Mouse (Mus musculus) heart, postnatal 0 days (tissue): ENCODE measurements around the gene Sertad2. TPM values are rescaled to one million over a fixed set of nuclear protein-coding genes. Genes with fewer than 3 reads are reported as not detected.

Source experiments
- ATAC-seq: fragments of 200-750 bp; cut with Nextera tagmentation; 2 replicates; pipeline ENCODE4 v1.8.0; 2017; ENCODE audit warnings: low read depth, moderate number of reproducible peaks, moderate library complexity; ENCODE audit not compliant: insufficient read depth
- DNase-seq: peaks from one replicate; pipeline ENCODE4 v3.0.0-alpha.2; 2016; ENCODE audit warnings: low spot score
- H3K27ac ChIP-seq: fragments of 300-500 bp; sonication (generic); 2 replicates; pipeline ENCODE4 v1.5.1; 2014; ENCODE audit warnings: low read depth, mild to moderate bottlenecking
- H3K27me3 ChIP-seq: fragments of 300-500 bp; sonication (generic); 2 replicates; pipeline ENCODE4 v1.6.1; 2014; ENCODE audit warnings: low read length, mixed read lengths; ENCODE audit not compliant: control insufficient read depth, insufficient read depth
- H3K36me3 ChIP-seq: fragments of 300-500 bp; sonication (generic); replicated peaks from 2 replicates; pipeline ENCODE4 v1.6.1; 2014; ENCODE audit warnings: low read length, mixed read lengths; ENCODE audit not compliant: control insufficient read depth, insufficient read depth
- H3K4me1 ChIP-seq: fragments of 300-500 bp; sonication (generic); 2 replicates; pipeline ENCODE4 v1.6.1; 2014; ENCODE audit warnings: antibody characterized with exemption; ENCODE audit not compliant: control insufficient read depth, insufficient read depth
- H3K4me2 ChIP-seq: fragments of 300-500 bp; sonication (generic); 2 replicates; pipeline ENCODE4 v1.6.1; 2014; ENCODE audit warnings: low read depth, mild to moderate bottlenecking, low read length, moderate library complexity
- H3K4me3 ChIP-seq: fragments of 300-500 bp; sonication (generic); 2 replicates; pipeline ENCODE4 v1.5.1; 2014; ENCODE audit warnings: low read depth, low read length
- H3K9ac ChIP-seq: fragments of 300-500 bp; sonication (generic); replicated peaks from 2 replicates; pipeline ENCODE4 v1.6.1; 2014; ENCODE audit warnings: low read depth, low read length, mixed read lengths
- H3K9me3 ChIP-seq: fragments of 300-500 bp; sonication (generic); replicated peaks from 2 replicates; pipeline ENCODE4 v1.6.1; 2016; ENCODE audit warnings: low read length; ENCODE audit not compliant: control insufficient read depth
- CTCF ChIP-seq: IDR thresholded peaks from 2 replicates; pipeline ENCODE4 v1.5.1; 2016; ENCODE audit warnings: antibody characterized with exemption, control low read depth, low read depth
- EP300 ChIP-seq: IDR thresholded peaks from 2 replicates; pipeline ENCODE4 v1.6.1; 2016; ENCODE audit warnings: antibody characterized with exemption, low read depth
- WGBS: fragments of 180-500 bp; shearing (Covaris S2); extraction: QIAGEN DNeasy Blood & Tissue Kit; methylation state at CpG from one replicate; pipeline ENCODE4 v1.1.7; 2014; 5-methylcytosine and 5-hydroxymethylcytosine counted together
- polyA plus RNA-seq: library from polyadenylated mRNA; unstranded; fragments of >200 nt; fragmentation: Nextera tagmentation; extraction: Ambion mirVana; gene quantifications from 2 replicates; pipeline ENCODE4 v1.2.1, GENCODE M21; 2015
- total RNA-seq: library from RNA; depleted of rRNA; stranded (reverse); fragments of >200 nt; gene quantifications from 2 replicates; pipeline ENCODE4 v1.2.3, GENCODE M21; 2014; ENCODE audit warnings: low replicate concordance

The Sertad2 gene
- total and polyA plus RNA-seq, 2 experiments from 2014 or later: 33.3 to 33.5 TPM

- no peak for DNase-seq
- no peak for TF ChIP-seq EP300
- TF ChIP-seq CTCF: no peak
- no peak overlapping the region for H3K4me3 ChIP-seq
- no peaks in the 10 kb centered on the region for H3K4me1 ChIP-seq
- H3K9ac ChIP-seq: no peak overlapping the region
- H3K27ac ChIP-seq: no peak overlapping the region
- WGBS: 59% methylated on average over 5 of the region's 5 CpGs
- no peak for ATAC-seq
- no peaks in the 10 kb centered on the region for H3K36me3 ChIP-seq
- H3K4me2 ChIP-seq: no peak overlapping the region
- no peaks in the 10 kb centered on the region for H3K9me3 ChIP-seq
- H3K27me3 ChIP-seq: no peaks in the 10 kb centered on the region
Observed at GRCm38 (mm10) chr11:20663580-20664198, 120.6 kb downstream of the Sertad2 start.

DNA sequence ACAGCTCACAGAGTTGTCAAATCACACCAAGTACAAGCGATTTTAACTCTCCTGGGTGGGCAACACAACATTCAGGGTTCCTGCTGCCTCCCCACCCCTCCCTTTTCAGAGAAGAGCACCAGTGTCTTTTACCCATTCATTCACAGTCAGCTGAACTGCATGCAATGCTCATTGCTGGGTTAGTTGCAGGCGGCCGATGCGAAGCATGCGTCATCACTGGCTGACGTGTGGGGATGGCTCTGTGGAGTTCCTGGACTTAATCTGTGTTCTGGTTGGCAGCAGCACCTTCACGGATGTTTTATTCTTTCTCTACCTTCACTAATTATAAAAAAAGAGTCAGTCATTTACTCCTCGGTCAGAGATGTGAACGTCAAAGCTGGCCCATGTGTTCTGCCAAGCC is 121.8 kb downstream of the Sertad2 start:
- no peaks in the 10 kb centered on the region for H3K27me3 ChIP-seq
- no peak overlapping the region for H3K9ac ChIP-seq
- no peaks in the 10 kb centered on the region for H3K9me3 ChIP-seq
- no peaks in the 10 kb centered on the region for H3K36me3 ChIP-seq
- H3K4me2 ChIP-seq: no peak overlapping the region
- 72% methylated on average over 9 of the region's 9 CpGs for WGBS
- no peak overlapping the region for H3K27ac ChIP-seq
- no peaks in the 10 kb centered on the region for H3K4me1 ChIP-seq
- no peak overlapping the region for H3K4me3 ChIP-seq
- no peak for TF ChIP-seq CTCF
- TF ChIP-seq EP300: no peak
- ATAC-seq: no peak
- no peak for DNase-seq

DNA sequence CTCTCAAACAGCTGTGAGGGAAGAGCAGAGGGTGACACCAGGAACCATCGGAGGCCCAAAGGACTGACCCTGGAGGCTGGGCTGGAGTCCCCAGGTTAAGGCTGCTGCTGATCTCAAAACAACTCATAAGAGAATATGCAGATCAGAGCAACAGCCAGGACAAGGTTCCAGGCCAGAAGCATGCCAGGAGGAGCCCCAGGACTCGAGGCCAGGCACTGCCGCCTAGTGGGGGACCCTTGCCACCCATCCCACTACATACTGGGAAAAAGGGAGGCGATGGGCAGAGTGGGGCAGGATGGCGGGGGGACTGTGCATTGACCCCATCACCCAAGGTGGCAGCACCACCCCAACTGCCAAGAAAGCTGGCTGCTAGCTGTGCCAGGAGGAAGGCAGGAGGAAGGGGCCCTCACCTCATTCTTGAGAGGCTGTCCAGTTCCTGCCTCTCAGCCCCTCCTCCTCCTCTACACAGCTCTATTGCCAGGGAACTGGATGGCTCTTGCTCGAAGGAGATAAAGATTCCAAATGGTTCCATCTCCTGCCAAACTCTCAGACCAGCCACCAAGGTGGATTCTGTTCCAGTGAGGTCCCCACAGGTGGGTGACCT is 128.8 kb downstream of the Sertad2 start:
- ATAC-seq: no peak
- no peaks in the 10 kb centered on the region for H3K36me3 ChIP-seq
- no peak overlapping the region for H3K4me3 ChIP-seq
- peak; percentile 26 for DNase-seq
- TF ChIP-seq EP300 (no peak), CTCF (peak; percentile 53)
- H3K4me2 ChIP-seq: no peak overlapping the region
- H3K27ac ChIP-seq: no peak overlapping the region
- no peak overlapping the region for H3K9ac ChIP-seq
- WGBS: 43% methylated on average over 6 of the region's 6 CpGs
- H3K9me3 ChIP-seq: no peaks in the 10 kb centered on the region
- no peaks in the 10 kb centered on the region for H3K4me1 ChIP-seq
- H3K27me3 ChIP-seq: no peaks in the 10 kb centered on the region

DNA sequence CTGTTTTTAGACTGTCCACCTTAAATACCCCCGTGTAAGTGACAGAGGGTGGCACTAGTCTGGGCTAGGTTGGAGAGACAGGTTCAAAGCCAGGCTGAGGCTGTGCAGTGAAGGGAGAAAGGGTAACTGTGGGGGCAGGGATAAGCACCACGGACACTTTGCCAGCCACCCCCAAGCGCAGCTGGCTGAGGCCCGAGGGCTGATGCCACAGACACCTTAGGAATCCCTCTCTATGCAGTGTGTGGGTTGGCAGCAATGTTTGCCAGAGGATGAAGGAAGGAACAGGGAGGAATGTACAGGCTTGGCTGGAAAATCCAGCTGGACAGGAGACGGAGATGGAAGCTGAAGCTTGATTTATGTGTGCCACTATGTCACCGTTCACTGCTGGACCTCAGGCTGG is 129.5 kb downstream of the Sertad2 start:
- no peak overlapping the region for H3K9ac ChIP-seq
- H3K4me3 ChIP-seq: no peak overlapping the region
- H3K4me2 ChIP-seq: no peak overlapping the region
- no peak overlapping the region for H3K27ac ChIP-seq
- H3K36me3 ChIP-seq: no peaks in the 10 kb centered on the region
- no peaks in the 10 kb centered on the region for H3K4me1 ChIP-seq
- H3K27me3 ChIP-seq: no peaks in the 10 kb centered on the region
- 61% methylated on average over 6 of the region's 6 CpGs for WGBS
- H3K9me3 ChIP-seq: no peaks in the 10 kb centered on the region
- no peak for DNase-seq
- no peak for ATAC-seq
- TF ChIP-seq EP300: no peak
- no peak for TF ChIP-seq CTCF

DNA sequence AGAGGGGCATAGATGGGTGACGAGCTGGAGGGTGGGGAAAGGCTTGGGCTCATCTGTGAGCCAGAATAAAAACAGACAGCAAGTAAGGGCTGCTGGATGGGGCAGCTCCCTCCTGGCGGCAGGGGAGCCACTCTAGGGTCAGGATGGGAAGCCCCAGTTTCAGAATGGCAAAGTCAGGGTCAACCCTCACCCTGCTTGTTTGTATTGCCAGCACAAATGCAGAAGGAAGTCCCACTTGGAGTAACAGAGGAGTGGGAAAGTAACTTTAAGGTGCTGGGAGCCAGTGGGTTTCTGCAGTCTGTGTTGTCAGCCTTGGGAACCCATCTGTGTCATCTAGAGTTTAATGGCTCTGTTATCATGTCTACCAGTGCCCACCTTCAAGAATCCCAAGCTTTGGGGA is 136.3 kb downstream of the Sertad2 start:
- no peak overlapping the region for H3K27ac ChIP-seq
- no peak for ATAC-seq
- WGBS: 71% methylated on average over 2 of the region's 2 CpGs

DNA sequence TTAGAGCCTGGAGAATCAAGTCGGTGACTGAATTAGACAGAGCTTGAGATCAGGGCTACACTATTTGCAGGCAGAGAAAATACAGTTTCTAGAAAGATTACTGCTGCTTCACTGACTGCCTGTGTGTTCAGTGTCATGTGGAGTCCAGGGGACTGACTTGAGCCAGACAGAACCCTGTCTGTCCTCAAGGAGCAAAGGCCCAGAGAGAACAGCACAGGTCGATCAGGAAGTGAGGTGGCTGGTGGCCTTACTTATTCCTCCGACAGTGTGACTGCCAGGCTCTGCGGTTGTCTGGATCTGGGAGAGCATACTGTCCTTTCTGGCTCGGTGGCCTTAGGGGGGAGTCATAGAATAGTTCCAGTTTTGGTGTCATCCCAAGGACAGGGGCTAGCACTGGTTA is 137.7 kb downstream of the Sertad2 start:
- Histone ChIP-seq H3K9ac (no peak overlapping the region), H3K9me3 (no peaks in the 10 kb centered on the region), H3K4me1 (no peaks in the 10 kb centered on the region), H3K36me3 (peaks cover 8% of the 10 kb centered on the region), H3K27me3 (no peaks in the 10 kb centered on the region), H3K4me3 (no peak overlapping the region), H3K27ac (no peak overlapping the region), H3K4me2 (no peak overlapping the region)
- ATAC-seq: no peak
- WGBS: 78% methylated on average over 5 of the region's 5 CpGs
- no peak for DNase-seq
- TF ChIP-seq CTCF: no peak
- no peak for TF ChIP-seq EP300

More for the DNA sequence above, 136.3 kb downstream of the Sertad2 start:
- H3K4me2 ChIP-seq: no peak overlapping the region
- H3K9me3 ChIP-seq: no peaks in the 10 kb centered on the region
- H3K36me3 ChIP-seq: peaks cover 4% of the 10 kb centered on the region; the same call in 1 of the 2 replicates
- no peak for DNase-seq
- no peaks in the 10 kb centered on the region for H3K4me1 ChIP-seq
- H3K4me3 ChIP-seq: no peak overlapping the region
- no peak overlapping the region for H3K9ac ChIP-seq
- H3K27me3 ChIP-seq: no peaks in the 10 kb centered on the region
- TF ChIP-seq CTCF: no peak
